Mouse (Mus musculus): ENCODE measurements at regions not wholly inside any gene's neighbourhood (a gene's known extent, or its start where the extent isn't known, plus 50 kb on each side); places are given as distances from the start of the nearest gene placed in this dataset.

GRCm38 (mm10) chr3:78907778-78908177 is 378.5 kb downstream of the Rapgef2 start:
- DNase-seq, result no peak
- intact Hi-C loops (cut with DNase I), result no loop called here

DNA sequence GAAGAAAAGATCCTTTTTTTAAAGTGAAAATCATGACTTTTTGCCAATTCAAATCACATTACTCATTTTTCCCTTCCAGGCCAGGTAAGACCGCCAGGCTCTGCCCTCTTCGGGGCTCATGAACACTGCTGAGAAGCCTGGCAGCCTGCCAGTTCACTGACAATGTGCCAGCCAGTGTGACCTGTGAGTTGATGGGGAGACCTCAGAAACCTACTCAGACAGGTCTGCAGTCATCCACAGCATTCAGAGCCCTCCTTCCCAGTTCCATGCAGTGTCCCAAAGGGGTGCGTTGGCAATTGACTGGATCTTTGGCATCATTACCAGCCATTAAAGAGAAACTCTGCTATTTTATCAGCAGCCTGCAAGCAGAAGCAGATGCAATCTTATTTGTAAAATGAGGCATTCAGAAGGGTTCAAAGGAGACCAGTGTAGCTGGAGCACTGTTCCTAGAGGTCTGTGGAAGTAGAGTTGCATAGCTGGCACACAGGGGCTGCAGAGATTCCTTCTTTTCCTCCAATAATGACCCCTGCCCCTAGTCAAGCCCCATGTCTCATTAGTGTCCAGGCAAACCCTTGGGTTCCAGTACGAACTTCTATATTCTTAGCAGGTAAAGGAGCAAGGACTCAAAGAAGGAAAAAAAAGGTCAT is 384.4 kb downstream of the Rapgef2 start:
- intact Hi-C loops (cut with DNase I), result no loop called here
- peak; percentile 7 to 19 for DNase-seq

GRCm38 (mm10) chr3:78901016-78901837 is 385.1 kb downstream of the Rapgef2 start:
- intact Hi-C loops (cut with DNase I), result no loop called here
- DNase-seq, result no peak

DNA sequence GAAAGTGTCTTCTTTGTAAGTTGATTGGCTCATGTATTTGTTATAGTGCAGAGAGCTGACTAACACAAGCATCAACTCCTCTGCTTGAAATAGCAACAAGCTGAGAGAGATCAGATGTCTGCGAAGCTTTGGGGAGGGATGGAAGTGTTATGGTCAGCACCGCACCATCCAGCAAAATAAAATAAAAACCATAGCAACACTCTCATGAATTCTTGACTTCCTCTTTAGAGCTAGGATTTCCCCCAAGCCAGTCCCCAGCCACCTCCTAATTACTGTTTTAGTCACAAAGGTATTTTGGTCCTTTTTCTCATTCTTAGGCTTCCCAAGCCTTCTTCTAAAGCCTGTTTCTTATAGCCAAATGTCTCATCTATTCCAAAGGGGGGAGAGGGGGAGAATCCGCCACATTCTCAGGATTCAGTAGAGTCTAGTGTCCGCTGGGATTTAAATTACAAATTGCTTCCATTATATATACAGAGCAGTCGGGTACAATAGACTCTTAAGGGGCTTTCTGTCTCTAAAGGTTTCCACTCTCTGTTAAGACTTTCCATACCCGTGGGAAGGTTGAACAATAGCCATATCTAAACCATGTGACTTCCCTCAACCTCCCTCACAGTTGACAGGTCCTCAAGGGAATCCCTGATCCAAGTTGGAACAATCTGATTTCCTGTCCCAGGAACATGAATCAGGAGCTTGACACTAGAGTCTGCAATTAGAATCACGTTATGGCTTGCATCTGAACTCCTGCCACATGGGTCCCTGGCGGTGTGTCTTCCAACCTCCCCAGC is 386.7 kb downstream of the Rapgef2 start:
- intact Hi-C loops (cut with DNase I), result no loop called here
- DNase-seq, result no peak

DNA sequence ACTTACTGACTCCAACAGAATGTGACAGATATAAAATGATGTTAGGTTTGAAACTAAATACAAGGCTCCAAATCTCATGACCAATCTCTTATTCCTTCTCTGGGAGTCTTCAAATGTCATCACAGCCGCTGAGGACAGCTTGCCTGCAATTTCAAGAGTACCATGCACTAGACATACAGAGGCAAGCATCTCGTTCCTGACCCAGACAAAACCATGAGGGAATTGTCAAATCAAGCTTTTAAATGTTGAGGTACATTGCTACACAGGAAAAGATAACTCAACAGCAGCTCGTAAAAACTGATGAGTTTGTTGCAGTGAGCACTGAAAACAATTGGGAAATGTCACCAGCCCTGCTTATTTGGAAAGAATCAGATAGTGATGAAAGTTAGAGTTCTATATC is 397.0 kb downstream of the Rapgef2 start:
- intact Hi-C loops (cut with DNase I), result no loop called here
- DNase-seq, result no peak

DNA sequence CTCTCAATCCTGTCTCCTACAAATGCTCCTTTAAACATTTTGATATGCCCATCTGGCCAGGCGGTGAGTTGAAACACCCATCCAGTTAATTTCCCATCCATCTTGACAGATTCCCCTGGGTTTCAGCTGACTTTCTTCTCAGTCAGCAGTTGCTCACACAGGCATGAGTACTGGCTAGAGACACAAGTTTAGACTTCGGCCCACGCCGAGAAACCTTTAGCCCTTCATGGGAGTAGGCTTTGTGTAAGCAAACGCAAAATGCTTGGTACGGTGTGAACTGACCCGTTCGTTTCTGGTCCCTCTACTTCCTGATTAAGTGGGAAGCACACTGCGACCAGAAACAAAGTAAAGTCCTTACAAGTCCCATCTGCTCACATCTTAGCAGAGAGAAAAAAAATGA is 401.6 kb downstream of the Rapgef2 start:
- no peak for DNase-seq
- intact Hi-C loops (cut with DNase I), result no loop called here

GRCm38 (mm10) chr3:78884029-78884428 is 402.3 kb downstream of the Rapgef2 start:
- intact Hi-C loops (cut with DNase I), result no loop called here
- no peak for DNase-seq

DNA sequence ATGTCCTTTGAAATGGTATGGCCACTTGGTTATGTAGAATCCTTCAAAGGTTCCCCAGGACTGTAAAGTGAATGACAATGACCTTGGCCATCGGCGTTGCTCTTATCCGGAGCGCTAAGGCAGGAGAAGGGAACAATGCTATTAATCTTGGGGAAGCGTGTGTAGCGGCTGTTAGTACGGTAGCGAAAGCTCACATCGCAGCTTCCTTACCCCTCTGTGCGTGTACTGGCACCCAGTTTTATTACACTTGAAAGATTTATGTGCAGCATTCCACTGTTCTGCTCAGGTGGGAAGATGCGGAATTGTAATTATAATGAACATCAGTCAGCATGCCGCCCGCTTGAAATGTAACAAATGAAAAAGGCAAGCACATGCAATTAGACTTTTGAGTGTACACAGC is 406.2 kb downstream of the Rapgef2 start:
- intact Hi-C loops (cut with DNase I), result no loop called here
- no peak for DNase-seq

GRCm38 (mm10) chr3:78877323-78877722 is 409.0 kb downstream of the Rapgef2 start:
- intact Hi-C loops (cut with DNase I), result no loop called here
- DNase-seq, result no peak

GRCm38 (mm10) chr3:78866896-78867295 is 419.4 kb downstream of the Rapgef2 start:
- no peak for DNase-seq
- intact Hi-C loops (cut with DNase I), result no loop called here

DNA sequence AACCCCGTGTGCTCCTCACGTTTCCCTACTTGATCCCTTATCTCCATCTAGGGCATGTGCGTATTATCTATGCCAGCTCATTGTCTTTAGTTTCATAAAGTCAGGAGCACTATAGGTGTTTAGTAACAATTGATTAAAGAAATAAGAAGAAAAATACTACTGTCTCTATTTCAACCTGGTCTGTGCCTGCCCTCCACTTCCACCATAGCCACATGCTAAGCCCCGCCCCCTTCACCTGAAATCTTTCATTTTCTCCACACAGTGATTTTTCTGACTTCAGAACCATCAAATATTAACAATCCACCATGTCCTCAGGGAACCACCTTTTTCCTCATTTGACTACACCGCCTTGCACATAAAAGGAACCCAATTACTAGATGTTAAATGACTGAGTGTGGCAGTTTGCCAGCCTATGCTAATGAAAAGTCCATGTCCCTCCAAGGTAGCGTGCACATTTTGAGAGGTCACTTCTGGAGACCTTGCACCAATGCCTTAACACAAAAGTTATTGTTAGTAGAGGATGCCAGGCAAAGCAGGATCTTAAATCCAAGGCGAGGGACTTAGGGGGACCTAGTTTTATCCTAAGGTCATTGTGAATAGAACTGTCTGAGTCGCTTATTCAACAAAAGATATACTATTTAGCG is 420.1 kb downstream of the Rapgef2 start:
- DNase-seq, result no peak
- intact Hi-C loops (cut with DNase I), result no loop called here

DNA sequence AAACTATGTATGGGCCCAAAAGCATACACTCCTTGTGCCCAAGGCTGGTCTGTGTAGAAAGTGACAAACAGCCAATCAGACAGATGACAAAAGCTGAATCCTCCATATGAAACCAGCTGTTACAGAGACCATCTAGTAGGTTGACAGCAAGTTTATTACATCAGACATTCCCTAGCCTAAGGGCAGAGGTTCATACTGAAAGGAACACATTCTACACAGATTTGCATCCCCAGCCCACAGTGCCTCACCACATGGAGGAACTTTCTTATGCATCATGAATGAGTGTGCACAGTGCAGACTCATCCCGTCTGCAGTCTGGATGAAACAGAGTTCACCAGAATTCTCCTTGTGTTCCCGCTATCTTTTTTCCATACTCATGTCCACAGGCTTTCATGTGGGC is 423.3 kb downstream of the Rapgef2 start:
- no peak for DNase-seq
- intact Hi-C loops (cut with DNase I), result no loop called here

- DNase-seq, result no peak
- intact Hi-C loops (cut with DNase I), result no loop called here
These were observed 439.5 kb downstream of the Rapgef2 start for GRCm38 (mm10) chr3:78846617-78847318.

DNA sequence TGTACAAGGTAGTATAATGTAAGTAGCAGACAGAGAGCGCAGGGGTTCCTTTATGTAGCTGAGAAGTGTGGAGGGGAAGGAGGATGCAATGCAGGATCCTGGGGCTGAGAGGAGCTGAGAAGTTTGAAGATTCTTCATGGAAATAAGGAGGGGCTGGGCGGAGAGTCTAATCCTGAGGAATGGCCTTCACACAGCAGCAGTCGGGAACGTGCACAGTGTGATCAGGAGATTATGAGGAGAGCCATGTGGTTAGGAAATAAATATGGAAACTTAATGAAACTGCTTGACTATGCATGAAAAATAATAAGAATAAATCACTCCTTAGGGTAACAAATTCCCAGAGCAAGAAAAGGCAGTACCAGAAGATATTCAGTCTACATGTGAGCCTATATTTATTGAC is 445.1 kb downstream of the Rapgef2 start:
- intact Hi-C loops (cut with DNase I), result no loop called here
- no peak for DNase-seq

GRCm38 (mm10) chr3:78836824-78837223 is 449.5 kb downstream of the Rapgef2 start:
- intact Hi-C loops (cut with DNase I), result no loop called here
- DNase-seq, result no peak

GRCm38 (mm10) chr3:78825505-78825904 is 460.8 kb downstream of the Rapgef2 start:
- no peak for DNase-seq
- intact Hi-C loops (cut with DNase I), result no loop called here

DNA sequence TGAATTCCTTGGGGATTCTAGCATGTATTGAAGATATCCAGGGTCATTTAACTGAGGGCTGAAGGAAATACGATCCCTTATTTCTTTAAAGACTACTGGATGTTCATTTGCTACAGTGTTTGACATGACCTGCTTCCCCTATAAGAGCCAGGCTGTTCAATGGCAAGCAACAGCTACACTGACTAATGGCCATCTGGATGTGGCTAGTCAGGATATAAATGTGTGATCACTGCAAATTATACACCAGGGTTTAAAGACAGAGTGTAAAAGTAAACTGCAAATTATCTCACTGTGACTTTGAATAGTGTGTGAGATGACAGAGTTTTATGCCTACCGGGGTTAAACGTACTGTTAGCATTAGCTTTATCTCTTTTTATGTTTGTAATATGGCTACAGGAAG is 473.9 kb downstream of the Rapgef2 start:
- DNase-seq, result no peak
- intact Hi-C loops (cut with DNase I), result no loop called here

DNA sequence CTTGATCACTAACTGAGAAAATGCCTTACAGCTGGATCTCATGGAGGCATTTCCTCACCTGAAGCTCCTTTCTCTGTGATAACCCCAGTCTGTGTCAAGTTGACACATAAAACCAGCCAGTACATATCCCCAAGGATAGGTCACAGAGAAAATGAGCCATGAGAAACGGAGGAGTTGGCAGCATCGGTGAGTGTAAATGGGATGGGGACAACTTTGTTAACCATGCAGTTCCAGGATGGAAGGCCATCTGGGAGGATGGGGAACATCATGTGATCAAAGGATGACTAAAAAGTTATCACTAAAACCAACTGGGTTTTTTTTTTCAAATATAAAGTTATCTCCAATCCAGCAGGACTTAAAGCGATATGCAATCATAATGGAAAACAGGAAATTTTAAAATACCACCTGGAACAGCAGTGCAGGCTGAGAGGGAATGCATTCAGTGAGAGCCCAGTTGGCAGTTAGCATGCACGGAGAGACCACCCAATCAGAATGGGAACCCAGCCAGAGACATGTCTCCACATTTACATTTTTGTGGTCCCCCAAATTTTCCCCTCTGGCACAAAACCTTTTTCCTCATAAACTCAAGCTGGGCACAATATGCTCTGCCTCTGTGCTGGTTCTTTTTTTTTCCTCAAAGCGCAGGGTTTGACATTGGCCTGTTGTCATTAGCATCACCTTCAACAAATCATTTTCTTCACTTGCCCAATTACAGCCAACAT is 475.7 kb downstream of the Rapgef2 start:
- DNase-seq, result no peak
- intact Hi-C loops (cut with DNase I), result no loop called here

DNA sequence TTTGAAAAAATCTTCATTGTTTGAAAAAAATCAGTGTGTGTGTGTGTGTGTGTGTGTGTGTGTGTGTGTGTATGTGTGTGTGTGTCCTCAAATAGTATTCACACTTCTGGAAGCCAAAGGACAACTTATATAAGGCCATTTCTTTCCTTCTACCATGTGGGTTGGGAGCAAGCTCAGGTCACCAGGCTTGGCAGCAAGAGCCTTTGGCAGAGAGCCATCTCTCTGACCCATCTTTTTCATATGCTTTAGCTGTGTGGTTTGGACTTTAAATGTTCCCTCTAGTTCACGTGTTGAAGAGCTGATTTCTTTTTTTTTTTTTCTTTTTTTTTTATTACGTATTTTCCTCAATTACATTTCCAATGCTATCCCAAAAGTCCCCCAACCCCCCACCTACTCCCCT is 483.1 kb downstream of the Rapgef2 start:
- intact Hi-C loops (cut with DNase I), result no loop called here
- no peak for DNase-seq

DNA sequence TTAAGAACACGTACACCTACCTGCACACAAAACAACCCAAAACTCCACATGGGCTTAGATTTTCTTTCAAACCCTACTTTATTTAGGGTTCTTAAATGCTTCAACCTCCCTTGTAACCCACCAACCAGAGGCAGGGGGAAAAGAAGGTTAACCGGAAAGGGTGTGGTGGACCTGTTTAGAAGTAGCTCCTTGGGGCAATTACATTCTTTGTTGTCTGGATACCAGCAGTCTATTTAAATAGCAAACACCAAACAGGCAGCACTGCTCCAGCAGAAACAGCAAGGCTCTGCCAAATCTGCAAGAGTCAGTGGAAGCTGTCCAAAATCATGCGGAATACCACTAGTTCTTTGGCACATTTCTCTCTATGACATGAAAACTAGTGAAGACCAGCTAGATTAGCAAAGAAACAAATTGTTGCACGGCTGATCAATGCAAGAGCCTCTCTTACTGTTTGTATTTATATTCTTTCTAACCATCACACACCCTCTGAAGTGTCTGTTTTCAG is 490.3 kb downstream of the Rapgef2 start:
- intact Hi-C loops (cut with DNase I), result no loop called here
- DNase-seq, result no peak

Measured in gastrocnemius, postnatal 36 days (tissue).